Mouse (Mus musculus): ENCODE data around the gene Arcn1.

The Arcn1 gene

GRCm38 (mm10) chr9:44767101-44768028, at the start of gene Arcn1, which contains the start of gene Ift46:
Arcn1 (minus strand) TSS chr9:44767845.
Ift46 (plus strand) TSS chr9:44767908.
- DNase-seq (ENCODE audit: low read depth): peak; percentile 93

GRCm38 (mm10) chr9:44814179-44814578, 46.5 kb upstream of the Arcn1 start:
- DNase-seq (ENCODE audit: low read depth): no peak

- DNase-seq (ENCODE audit: low read depth): no peak
Observed at GRCm38 (mm10) chr9:44810316-44810715, 42.7 kb upstream of the Arcn1 start.

- no peak for DNase-seq (ENCODE audit: low read depth)
Observed at GRCm38 (mm10) chr9:44807778-44808177, 40.1 kb upstream of the Arcn1 start.

- no peak for DNase-seq (ENCODE audit: low read depth)
Observed at GRCm38 (mm10) chr9:44807141-44807540, 39.5 kb upstream of the Arcn1 start.

- no peak for DNase-seq (ENCODE audit: low read depth)
Observed at GRCm38 (mm10) chr9:44805536-44805935, 37.9 kb upstream of the Arcn1 start.

- no peak for DNase-seq (ENCODE audit: low read depth)
Observed at GRCm38 (mm10) chr9:44804678-44805077, 37.0 kb upstream of the Arcn1 start.

GRCm38 (mm10) chr9:44802808-44803450, 35.3 kb upstream of the Arcn1 start, which contains the start of gene Ttc36:
Ttc36 (minus strand) TSS chr9:44803072.
- peak; percentile 24 for DNase-seq (ENCODE audit: low read depth)

GRCm38 (mm10) chr9:44801669-44802068, 34.0 kb upstream of the Arcn1 start:
- peak; percentile 13 for DNase-seq (ENCODE audit: low read depth)

GRCm38 (mm10) chr9:44799958-44800324, 32.3 kb upstream of the Arcn1 start:
- DNase-seq (ENCODE audit: low read depth): no peak

- DNase-seq (ENCODE audit: low read depth): no peak
Observed at GRCm38 (mm10) chr9:44799102-44799957, 31.7 kb upstream of the Arcn1 start, which contains the start of gene Tmem25. Tmem25 (minus strand) TSS chr9:44799307.

GRCm38 (mm10) chr9:44798298-44798697, 30.7 kb upstream of the Arcn1 start:
- DNase-seq (ENCODE audit: low read depth): no peak

GRCm38 (mm10) chr9:44792842-44793241, 25.2 kb upstream of the Arcn1 start:
- DNase-seq (ENCODE audit: low read depth): no peak

GRCm38 (mm10) chr9:44772750-44773651, 5.4 kb upstream of the Arcn1 start:
- DNase-seq (ENCODE audit: low read depth): peak; percentile 96

- DNase-seq (ENCODE audit: low read depth): no peak
Observed at GRCm38 (mm10) chr9:44772392-44772749, 4.7 kb upstream of the Arcn1 start.

GRCm38 (mm10) chr9:44771376-44771775, 3.7 kb upstream of the Arcn1 start:
- no peak for DNase-seq (ENCODE audit: low read depth)

- peak; percentile 20 for DNase-seq (ENCODE audit: low read depth)
Observed at GRCm38 (mm10) chr9:44768029-44768394, 367 bp upstream of the Arcn1 start.

GRCm38 (mm10) chr9:44760873-44761272, 6.8 kb downstream of the Arcn1 start:
- no peak for DNase-seq (ENCODE audit: low read depth)

GRCm38 (mm10) chr9:44748473-44748872, 19.2 kb downstream of the Arcn1 start:
- no peak for DNase-seq (ENCODE audit: low read depth)

GRCm38 (mm10) chr9:44747341-44747740, 20.3 kb downstream of the Arcn1 start:
- peak; percentile 51 for DNase-seq (ENCODE audit: low read depth)

- DNase-seq (ENCODE audit: low read depth): no peak
Observed at GRCm38 (mm10) chr9:44746666-44747065, 21.0 kb downstream of the Arcn1 start.

Measured in 416B (cell line).